Mouse (Mus musculus) spleen, adult 2 months (tissue): ENCODE measurements around the gene Rnaseh1. TPM values are rescaled to one million over a fixed set of nuclear protein-coding genes. Genes with fewer than 3 reads are reported as not detected.

Experiments
- DNase-seq, 2 experiments: peaks; one replicate each; pipeline versions ENCODE4 v3.0.0 to v3.0.0-alpha.2; 2012 to 2021; ENCODE audit warnings: low spot score in 2 of 2, low read depth in 1 of 2
- H3K27ac ChIP-seq: fragments of 200-500 bp; 2 replicates; pipeline ENCODE4 v1.5.1; 2012; ENCODE audit warnings: low read length, inconsistent platforms; ENCODE audit not compliant: insufficient read depth
- H3K27me3 ChIP-seq: fragments of 200-500 bp; 2 replicates; pipeline ENCODE4 v1.6.1; 2012; ENCODE audit warnings: mild to moderate bottlenecking, moderate library complexity, low read length, inconsistent platforms; ENCODE audit not compliant: control insufficient read depth, insufficient read depth
- H3K36me3 ChIP-seq: fragments of 200-500 bp; 2 replicates; pipeline ENCODE4 v1.6.1; 2012; ENCODE audit warnings: mild to moderate bottlenecking, low read length, inconsistent platforms; ENCODE audit not compliant: control insufficient read depth, insufficient read depth
- H3K4me1 ChIP-seq: fragments of 200-500 bp; 2 replicates; pipeline ENCODE4 v1.6.1; 2011; ENCODE audit warnings: inconsistent platforms; ENCODE audit not compliant: control insufficient read depth, insufficient read depth, insufficient read length
- H3K4me3 ChIP-seq: fragments of 200-500 bp; 2 replicates; pipeline ENCODE4 v1.5.1; 2011; ENCODE audit warnings: mild to moderate bottlenecking, inconsistent platforms; ENCODE audit not compliant: insufficient read depth, insufficient read length; ENCODE audit errors: extremely low read depth
- CTCF ChIP-seq: fragments of 200-500 bp; IDR thresholded peaks from 2 replicates; pipeline ENCODE4 v1.5.1; 2011; ENCODE audit warnings: mild to moderate bottlenecking, inconsistent platforms; ENCODE audit not compliant: insufficient read depth, insufficient read length, insufficient replicate concordance; ENCODE audit errors: extremely low read depth
- POLR2A ChIP-seq: fragments of 200-500 bp; IDR thresholded peaks from 2 replicates; pipeline ENCODE4 v1.6.1; 2011; ENCODE audit warnings: low read depth, low read length, inconsistent platforms
- WGBS: fragments of 180-500 bp; shearing (Covaris S2); methylation state at CpG from one replicate; pipeline ENCODE4 v1.1.7; 2018; 5-methylcytosine and 5-hydroxymethylcytosine counted together
- polyA plus RNA-seq: library from polyadenylated mRNA; depleted of rRNA; stranded (reverse); fragments of >200 nt; gene quantifications from 2 replicates; pipeline ENCODE4 v1.2.3, GENCODE M21; 2012; rRNA removed

The Rnaseh1 gene
- polyA plus RNA-seq = 10.2 and 10.3 TPM in 2 replicates

DNA sequence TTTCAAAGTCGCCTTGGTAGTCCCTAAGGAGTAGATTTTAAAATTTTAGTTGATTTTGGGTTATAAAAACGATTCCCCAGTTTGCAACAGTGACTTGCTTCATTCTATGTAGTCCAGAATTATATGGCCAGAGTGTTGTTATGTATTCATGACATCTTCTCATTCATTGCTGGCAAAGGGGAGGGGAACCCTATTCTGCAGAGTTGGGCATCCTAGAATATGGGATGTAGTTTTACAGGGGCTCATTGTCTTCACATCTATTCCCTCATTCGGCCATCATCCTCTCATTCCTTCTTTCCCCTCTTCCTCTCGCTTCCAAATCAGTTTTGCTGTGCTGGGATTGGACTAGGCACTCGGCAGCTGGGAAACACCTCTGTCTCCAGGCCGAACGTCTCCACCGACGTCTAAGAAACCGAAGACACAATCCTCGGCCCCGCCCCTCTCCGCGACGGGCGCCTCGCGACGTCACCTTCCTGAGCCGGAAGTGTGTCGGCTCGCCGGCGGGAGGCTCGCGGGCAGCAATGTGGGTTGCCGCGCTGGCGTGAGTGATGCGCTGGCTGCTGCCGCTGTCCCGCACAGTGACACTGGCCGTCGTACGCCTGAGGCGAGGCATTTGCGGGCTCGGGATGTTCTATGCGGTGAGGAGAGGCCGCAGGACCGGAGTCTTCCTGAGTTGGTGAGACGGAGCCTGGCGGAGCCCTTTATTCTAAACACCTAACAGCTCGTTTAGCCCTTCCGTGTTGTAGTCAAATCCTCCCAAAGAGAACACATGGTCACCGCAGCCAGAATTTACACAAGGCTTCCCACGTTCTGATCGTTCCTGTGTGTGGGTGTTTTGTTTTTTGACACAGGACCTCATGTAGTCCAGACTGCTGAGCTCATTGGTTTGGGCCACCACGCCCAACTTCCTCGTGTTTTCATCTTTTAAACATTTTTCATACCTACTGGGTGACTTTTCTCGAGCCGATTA, at the start of gene Rnaseh1:
Gene Rnaseh1 (plus strand): TSS at position 462 of the 970 bp plus-strand sequence.
- WGBS = 2% methylated on average over 52 of the region's 52 CpGs
- Histone ChIP-seq H3K4me3 (peak within 1 kb of the TSS; percentile 86), H3K27ac (peak within 1 kb of the TSS; percentile 59), H3K36me3 (peaks cover 5% of the 10 kb centered on the region), H3K4me1 (peaks cover 7% of the 10 kb centered on the region; the same call in 1 of the 2 replicates), H3K27me3 (no peaks in the 10 kb centered on the region)
- TF ChIP-seq POLR2A (peak; percentile 58; the same call in 1 of the 2 replicates), CTCF (no peak)
- DNase-seq = peak; percentile 63 to 87

- DNase-seq = no peak
- 45% methylated on average over 4 of the region's 4 CpGs for WGBS
These were observed 47.1 kb upstream of the Rnaseh1 start for GRCm38 (mm10) chr12:28602259-28602658.

GRCm38 (mm10) chr12:28603494-28603893, 45.9 kb upstream of the Rnaseh1 start:
- no peaks in the 10 kb centered on the region for H3K36me3 ChIP-seq
- 63% methylated on average over 1 of the region's 1 CpGs for WGBS
- no peak for DNase-seq
- TF ChIP-seq CTCF (no peak), POLR2A (no peak)
- H3K4me1 ChIP-seq = no peaks in the 10 kb centered on the region
- H3K27me3 ChIP-seq = no peaks in the 10 kb centered on the region
- H3K4me3 ChIP-seq = no peak overlapping the region
- H3K27ac ChIP-seq = no peak overlapping the region

More at GRCm38 (mm10) chr12:28602259-28602658, 47.1 kb upstream of the Rnaseh1 start:
- Histone ChIP-seq H3K27ac (no peak overlapping the region), H3K27me3 (no peaks in the 10 kb centered on the region), H3K4me3 (no peak overlapping the region), H3K4me1 (no peaks in the 10 kb centered on the region), H3K36me3 (no peaks in the 10 kb centered on the region)
- no peak for TF ChIP-seq CTCF
- TF ChIP-seq POLR2A = no peak

GRCm38 (mm10) chr12:28607546-28608305, 41.7 kb upstream of the Rnaseh1 start:
- 80% methylated on average over 17 of the region's 17 CpGs for WGBS

GRCm38 (mm10) chr12:28612391-28612790, 37.0 kb upstream of the Rnaseh1 start:
- WGBS = 80% methylated on average over 6 of the region's 6 CpGs
- Histone ChIP-seq H3K4me1 (no peaks in the 10 kb centered on the region), H3K27ac (no peak overlapping the region), H3K27me3 (no peaks in the 10 kb centered on the region), H3K4me3 (no peak overlapping the region), H3K36me3 (no peaks in the 10 kb centered on the region)
- TF ChIP-seq CTCF (no peak), POLR2A (no peak)
- DNase-seq = no peak

More at GRCm38 (mm10) chr12:28607546-28608305, 41.7 kb upstream of the Rnaseh1 start:
- no peak for DNase-seq
- no peak for TF ChIP-seq CTCF
- TF ChIP-seq POLR2A = no peak
- H3K27ac ChIP-seq = no peak overlapping the region
- no peaks in the 10 kb centered on the region for H3K27me3 ChIP-seq
- H3K4me3 ChIP-seq = no peak overlapping the region
- no peaks in the 10 kb centered on the region for H3K36me3 ChIP-seq
- H3K4me1 ChIP-seq = no peaks in the 10 kb centered on the region

- Histone ChIP-seq H3K27ac (no peak overlapping the region), H3K36me3 (no peaks in the 10 kb centered on the region), H3K4me1 (no peaks in the 10 kb centered on the region), H3K4me3 (no peak overlapping the region), H3K27me3 (no peaks in the 10 kb centered on the region)
- no peak for TF ChIP-seq CTCF
- no peak for TF ChIP-seq POLR2A
- 68% methylated on average over 7 of the region's 7 CpGs for WGBS
- no peak for DNase-seq
These were observed 35.0 kb upstream of the Rnaseh1 start for GRCm38 (mm10) chr12:28614401-28614800.

DNA sequence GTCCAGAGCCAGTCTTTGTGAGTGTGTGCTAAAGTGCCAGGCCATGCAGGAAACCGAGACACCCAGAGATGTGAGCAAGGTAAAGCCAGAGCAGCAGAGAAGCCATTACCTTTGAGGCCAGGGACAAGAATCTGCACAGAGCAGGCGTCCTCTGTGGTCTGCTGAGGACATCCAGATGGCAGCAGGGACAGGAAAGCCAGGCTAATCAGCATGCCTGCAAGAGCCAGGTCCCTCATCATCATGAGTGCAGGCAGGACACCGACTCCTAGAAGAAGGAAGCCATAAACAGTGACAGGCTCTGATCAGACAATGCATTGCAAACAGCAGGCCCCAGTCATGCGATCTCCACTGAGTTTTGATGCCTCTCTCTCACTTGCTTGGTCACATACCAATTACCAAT, 32.1 kb upstream of the Rnaseh1 start:
- WGBS = 47% methylated on average over 4 of the region's 4 CpGs
- no peak overlapping the region for H3K4me3 ChIP-seq

More for the DNA sequence above, 32.1 kb upstream of the Rnaseh1 start:
- H3K4me1 ChIP-seq = no peaks in the 10 kb centered on the region
- TF ChIP-seq POLR2A (no peak), CTCF (no peak)
- no peak for DNase-seq
- no peaks in the 10 kb centered on the region for H3K27me3 ChIP-seq
- no peaks in the 10 kb centered on the region for H3K36me3 ChIP-seq
- H3K27ac ChIP-seq = no peak overlapping the region
